Mouse (Mus musculus) gastrocnemius, postnatal 10 days (tissue): ENCODE data around the gene Bak1. TPM values are rescaled to one million over a fixed set of nuclear protein-coding genes. Genes with fewer than 3 reads are reported as not detected.

ENCODE experiments used
- DNase-seq: peaks from one replicate; pipeline ENCODE4 v3.0.0; 2021; ENCODE audit warnings: mixed read lengths
- total RNA-seq, 2 experiments: library from RNA; stranded (reverse); gene quantifications; 2 replicates each; pipeline ENCODE4 v1.2.3; 2021

The Bak1 gene
- total RNA-seq, 2 experiments from 2014 or later: 26.5 to 30.5 TPM

DNA sequence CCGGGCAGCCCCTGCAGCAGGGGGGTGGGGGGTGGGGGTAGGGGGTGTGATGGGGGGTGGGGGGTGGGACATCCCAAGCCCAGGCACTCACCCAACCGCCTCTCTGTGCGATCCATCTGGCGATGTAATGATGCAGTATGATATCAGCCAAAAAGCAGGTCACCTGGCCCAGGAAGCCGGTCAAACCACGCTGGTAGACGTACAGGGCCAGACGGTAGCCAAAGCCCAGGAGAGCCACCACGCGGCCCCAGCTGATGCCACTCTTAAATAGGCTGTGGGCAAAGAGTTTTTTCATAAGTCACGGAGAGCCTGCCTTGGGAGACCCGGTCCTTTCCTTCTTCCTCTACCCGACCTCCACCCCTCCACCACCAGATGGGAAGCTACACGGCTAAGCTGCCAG is 7.7 kb downstream of the Bak1 start:
- no peak for DNase-seq

DNA sequence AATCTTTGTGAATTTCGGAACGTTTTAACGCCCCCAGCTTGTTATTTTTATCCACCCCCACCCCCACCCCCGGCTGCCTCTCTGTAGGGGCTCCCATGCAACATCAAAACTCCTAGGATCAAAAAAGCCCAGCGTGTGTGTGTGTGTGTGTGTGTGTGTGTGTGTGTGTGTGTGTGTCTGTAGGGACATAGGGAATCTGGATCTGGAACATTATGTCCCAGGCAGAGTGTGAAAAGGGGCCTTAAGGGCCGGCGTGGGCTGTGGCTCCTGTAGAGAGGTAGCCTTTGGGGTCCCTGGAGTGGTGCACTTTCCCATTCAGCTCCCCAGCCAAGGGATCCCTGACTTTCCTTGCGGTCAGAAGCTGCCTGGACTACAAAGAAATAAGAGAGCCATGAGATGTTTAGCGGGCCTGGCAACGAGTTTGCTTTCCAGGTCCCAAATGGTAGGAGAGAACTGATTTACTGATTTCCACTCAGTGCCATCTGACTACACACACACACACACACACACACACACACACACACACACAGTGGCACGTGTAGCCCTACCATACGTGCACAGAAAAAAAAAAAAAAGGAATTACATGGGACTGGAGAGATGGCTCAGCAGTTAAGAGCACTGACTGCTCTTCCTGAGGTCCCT is 10.1 kb downstream of the Bak1 start:
- peak; percentile 11 for DNase-seq

DNA sequence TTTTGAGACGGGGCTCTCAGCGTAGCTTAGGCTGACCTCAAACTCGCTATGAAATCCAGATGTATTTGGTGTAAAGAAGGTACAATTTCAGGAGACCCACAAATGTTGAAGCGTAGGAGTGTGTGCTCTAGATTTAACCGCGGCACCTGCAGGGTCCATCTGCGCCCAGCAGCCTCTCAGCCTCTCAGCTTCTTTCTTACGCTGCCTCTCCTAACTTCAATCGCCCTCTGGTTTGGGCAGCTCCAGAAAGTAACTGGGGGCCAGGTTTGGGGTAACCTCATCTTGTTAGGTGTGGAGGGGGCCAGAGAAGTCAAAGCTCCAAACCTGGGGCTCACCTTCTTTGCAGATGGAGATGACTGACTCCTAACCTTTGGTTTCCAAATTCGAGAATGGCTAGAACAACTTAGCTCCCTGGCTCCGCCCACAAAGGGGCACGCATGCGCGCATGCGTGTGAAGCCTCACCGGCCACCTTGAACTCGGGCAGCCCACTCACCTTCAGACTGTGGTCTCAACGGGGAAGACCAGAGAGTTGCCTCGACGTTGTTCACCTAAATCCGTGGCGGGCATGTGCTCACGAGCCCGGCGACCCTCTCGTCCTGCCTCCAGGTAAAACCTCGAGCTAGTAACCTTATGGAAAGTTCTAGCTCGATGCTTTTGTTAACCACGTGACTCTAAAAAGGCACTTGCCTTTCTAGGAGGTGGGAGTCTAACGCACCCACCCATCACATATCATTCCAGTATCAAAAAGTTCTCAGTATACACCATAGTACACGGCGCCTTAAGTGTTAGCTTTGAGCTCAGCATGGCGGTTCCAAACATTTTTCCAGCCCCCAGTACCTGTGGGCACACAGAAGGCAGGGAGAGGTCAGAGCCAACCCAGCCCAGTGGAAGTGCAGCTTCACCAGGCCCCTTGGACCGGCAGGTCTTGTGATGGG is 11.0 kb downstream of the Bak1 start:
- peak; percentile 89 for DNase-seq

DNA sequence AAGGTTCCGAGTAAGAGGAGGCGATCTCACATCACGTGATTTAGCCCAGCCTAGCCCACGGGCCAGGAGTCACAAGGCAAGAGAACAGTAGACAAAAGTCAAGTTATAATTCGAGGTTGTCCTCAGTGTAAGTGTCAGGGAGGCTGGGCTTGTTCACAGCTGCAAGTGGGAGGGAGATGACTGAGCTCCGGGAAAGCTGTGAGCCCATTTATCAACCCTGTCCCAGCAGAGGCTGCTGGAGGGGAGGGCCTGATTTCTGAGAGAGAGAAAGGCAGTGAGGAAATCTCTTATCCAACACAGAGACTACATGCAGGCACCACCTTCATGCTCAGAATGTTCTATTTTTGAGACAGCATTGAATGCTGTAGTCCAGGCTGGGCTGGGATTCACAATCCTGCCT is 15.9 kb downstream of the Bak1 start:
- no peak for DNase-seq

DNA sequence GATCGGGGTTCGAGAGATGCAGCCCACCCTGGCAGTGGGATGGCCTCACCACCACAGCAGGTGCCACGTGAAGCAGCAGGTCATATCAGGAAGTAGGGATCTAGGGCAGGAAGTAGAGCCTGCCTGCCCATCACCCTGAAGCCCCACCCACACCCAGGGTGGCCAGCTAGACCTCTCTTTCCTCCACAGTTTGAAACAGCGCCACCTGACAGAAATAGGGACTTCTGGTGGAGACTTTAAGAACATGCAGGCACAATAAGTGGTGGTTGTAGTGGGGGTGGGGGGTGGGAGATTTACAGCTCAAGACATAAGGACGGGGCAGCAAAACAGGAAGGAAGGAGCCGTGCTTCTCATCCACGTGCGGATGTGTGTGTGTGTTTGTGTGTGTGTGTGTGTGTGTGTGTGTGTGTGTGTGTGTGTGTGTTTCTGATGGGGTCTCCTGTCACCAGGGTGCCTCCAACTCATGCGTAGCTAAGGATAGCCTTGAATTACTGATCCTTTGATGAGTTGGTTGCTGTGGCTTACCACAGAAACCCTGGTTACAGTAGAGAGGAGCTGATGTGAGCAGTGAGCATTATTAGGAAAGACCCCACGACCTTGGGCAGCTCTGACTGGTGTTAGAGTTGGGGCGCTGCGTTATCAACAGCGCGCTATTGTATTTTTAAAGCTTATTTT is 16.7 kb downstream of the Bak1 start:
- DNase-seq: peak; percentile 9

DNA sequence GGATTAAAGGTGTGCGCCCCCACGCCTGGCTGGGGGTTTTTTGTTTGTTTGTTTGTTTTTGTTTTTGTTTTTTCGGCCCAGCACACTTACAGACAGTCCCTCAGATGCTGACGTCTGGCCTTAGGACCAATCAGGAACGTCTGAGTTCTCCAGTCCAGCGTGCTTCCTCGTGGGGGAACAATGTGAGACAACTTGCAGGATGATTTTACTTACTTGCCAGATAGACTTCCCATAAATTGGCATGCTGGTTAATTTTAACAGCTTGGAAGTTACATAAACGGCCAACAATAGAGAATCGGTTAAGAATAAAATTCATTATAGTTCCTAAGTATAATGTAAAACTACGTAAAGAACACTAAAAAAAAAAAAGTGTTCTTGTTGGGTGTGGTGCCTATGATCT is 17.6 kb downstream of the Bak1 start:
- DNase-seq: no peak

DNA sequence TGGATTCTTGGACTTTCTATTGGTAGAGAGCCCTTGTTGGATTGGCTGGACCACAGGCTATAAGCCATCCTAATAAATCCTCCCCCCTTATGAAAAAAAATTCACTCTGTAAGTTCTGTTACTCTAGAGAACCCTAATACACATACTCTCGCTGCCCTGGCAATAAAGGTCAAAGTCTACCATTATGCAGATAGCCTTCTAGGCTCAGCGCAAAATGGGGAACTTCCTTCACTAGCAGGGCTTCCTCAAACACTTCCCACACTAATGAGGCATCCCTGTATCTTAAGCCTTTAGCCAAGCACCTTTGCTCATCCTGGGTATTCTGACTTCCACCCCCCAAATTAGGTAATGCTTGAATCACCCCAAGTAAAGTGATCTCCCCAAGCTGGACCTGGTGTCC is 20.5 kb downstream of the Bak1 start:
- no peak for DNase-seq

DNA sequence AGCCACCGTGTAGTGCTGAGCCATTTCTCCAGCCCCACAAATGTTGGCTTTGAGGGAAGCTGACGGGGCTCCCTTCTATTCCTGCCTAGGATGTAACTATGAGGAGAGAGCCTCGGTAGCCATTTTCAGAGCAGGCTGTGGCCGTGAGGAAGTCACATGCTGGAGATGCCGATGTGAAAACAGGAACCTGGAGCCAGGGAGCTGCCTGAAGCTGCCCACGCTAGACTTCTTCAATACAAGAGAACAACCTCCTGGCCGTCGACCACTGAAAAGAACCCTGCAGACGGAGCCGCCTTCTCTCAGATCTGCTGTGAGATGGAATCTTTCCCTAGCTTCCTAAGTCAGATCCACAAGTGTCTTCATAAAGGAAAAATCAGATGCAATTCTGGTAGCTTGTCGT is 23.2 kb downstream of the Bak1 start:
- no peak for DNase-seq

DNA sequence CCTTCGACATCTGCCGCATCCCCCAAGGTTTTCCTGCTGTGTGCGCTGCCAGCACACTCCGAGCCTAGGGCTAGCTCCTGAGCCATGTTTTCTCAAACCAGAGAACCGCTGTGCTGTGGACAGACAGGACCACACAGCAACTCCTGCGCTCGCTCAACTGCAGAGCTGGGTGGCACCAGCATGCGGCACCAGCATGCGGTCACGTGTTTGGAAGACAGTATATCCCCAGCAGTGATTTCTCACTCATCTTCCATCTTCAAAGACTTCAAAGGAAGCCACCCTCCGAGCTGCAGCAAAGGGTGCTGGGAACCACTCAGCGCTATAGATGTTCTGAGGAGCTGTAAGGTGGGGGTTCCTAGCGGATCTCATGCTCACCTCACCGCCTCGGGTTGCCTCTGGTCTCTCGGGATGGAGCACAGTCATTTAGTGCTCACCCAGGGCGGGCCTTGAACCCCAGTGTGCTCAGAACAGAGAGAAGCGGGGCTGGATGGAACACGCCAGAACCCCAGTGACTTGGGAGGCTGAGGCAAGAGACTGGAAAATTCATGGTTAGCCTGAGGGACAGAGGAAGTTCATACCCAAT is 23.8 kb downstream of the Bak1 start:
- DNase-seq: no peak

DNA sequence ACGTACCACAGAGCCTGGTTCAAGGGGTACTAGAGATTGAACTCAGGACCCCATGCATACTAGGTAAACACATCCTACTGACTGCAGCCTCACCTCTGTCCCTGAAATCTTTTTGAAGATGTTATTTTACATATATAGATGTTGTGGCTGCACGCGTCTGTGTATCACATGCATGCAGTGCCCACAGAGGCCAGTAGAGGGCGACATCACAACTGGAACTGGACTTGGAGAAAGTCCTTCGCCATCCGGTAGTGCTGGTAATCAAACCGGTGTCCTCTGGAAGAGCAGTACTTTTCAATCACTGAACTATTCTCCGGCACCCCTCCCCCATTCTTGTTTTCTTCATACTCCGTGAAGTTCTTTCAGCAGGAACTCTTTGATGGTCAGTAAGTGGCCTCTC is 24.4 kb downstream of the Bak1 start:
- DNase-seq: peak; percentile 72

DNA sequence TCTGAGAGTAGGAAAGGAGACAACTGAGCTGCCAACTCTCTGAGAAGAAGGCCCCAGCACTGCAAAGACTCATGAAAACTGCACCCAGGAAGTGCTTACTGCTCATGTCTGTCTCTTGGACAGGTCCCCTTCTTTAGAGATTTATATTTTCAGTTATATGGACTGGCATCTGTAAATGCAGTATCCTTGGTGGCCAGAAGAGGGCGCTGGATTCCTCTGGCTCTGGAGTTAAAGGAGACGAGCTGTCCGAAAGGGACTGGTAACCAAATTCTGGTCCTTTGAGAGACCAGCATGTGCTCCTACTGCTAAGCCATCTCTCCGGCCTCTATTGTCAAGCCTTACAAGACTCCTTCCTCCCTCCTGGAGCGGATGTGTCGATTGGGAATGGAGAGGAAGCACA is 26.9 kb downstream of the Bak1 start:
- no peak for DNase-seq

DNA sequence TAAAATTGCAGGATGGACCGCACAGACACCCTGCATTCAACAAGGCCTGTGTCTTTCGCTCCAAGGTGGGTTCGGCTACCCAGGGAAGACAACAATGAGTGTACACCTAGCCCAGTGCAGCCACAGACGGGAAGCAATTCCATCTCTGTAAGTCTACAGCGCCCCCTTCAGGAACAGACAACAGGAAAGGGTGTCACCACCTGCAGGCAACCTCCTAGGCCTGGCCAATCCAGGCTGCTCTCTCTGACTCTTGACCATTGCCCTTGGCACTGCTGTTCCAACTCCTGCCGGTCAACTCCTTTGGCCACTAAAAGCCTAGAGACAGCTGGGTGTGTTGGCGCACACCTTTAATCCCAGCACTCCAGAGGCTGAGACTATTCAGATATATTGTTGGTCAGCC is 27.7 kb downstream of the Bak1 start:
- peak; percentile 32 for DNase-seq

DNA sequence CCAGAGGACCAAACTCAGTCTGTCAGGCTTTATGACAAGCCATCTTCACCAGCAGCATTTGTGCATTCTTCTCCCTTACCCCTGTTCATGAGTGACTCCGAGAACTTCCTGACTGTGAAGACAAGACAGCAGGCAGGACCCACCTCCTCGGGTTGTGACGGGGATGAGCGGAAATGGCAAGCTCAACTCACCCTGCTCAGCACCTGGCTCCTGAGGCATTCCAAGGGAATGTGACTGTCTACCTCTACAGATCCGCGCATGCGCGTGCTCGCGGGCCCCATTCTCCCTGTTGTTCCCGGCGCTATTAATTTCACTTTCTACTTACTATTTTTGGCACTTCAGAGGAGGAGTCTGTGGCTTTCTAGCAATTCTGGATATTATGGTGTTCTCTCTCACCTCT is 28.8 kb downstream of the Bak1 start:
- DNase-seq: no peak

DNA sequence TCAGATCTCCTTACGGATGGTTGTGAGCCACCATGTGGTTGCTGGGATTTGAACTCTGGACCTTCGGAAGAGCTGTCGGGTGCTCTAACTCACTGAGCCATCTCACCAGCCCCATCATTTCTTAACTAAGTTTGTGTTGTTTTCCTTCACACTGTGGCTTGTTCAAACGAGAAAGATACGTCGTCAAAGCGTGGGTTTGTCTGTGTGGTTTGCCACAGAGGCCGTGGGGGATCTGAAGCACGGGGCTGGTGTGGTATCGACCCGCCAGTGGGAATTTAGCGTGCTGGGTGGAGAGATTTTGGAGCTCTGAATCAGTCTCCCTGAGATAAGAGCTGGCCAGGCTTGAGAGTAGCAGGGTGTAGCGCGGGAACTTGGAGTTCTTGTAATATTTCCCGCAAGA is 30.5 kb downstream of the Bak1 start:
- no peak for DNase-seq

DNA sequence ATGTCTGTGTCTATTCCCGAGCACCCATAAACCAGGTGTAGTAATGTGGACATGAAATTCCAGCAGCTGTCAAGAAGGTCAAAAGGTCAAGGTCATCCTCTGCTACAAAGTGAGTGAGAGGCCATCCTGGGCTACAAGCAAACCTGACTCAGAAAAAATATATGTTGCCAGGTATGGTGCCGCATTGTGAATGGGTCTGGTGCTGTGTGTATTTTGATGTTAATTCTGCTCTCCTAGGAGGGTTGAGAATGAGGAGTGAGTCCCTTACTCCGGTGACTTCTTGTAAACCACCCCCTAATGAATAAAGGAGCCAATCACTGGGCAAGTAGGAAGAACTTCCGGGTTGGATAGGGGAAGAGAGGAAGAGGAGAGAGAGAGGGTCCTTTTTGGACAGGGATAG is 31.1 kb downstream of the Bak1 start:
- no peak for DNase-seq

DNA sequence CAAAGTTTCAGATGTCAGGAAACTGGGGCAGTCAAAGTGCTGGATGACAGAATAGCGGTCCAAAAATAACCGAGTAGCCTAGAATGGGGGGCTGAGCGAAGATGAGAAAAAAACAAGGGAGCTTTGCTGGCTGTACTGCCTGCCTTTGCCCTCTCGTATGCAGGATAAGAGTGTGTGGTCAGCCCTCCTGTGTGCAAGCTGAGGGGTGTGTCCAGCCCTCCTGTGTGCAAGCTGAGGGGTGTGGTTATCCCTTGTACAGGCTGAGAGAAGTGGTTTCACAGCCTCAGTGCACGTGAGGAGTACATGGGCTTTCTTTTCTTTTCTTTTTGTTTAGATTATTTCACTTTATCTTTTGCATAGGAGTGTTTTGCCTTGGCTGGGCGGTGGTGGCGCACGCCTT is 33.2 kb downstream of the Bak1 start:
- DNase-seq: no peak

DNA sequence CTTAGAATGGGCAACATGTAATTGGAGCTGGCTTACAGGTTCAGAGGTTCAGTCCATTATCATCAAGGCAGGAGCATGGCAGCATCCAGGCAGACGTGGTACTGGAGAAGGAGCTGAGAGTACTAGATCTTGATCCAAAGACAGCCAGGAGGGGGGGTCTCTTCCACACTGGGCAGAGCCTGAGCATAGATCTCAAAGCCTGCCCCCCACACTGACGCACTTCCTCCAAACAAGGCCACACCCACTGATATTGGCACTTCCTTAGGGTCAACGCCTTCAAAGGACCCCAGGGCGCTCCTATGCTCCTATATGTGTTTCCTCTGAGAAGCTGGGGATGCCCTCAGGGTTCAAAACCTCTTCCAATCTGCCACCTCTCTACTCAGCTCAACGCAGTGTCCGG is 33.8 kb downstream of the Bak1 start:
- no peak for DNase-seq

DNA sequence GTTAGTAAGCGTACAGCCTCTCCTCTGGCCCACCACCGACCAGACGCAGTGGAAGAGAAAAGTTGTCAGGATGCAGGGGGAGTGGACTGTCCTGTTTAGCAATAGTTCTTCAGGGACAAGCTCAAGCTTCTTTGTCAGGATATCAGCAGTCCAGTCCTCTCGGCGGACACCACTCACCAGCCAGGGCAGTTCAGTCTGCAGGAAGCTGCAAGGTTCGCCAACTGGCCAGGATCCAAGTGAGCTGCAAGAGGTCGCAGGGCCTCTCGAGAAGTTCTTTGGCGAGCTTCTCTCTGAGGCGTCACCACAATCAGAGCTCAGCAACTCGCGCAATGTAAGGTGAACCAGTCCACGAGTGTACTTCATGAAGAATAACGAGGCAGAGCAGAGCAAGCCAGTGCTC is 34.4 kb downstream of the Bak1 start:
- DNase-seq: peak; percentile 76

DNA sequence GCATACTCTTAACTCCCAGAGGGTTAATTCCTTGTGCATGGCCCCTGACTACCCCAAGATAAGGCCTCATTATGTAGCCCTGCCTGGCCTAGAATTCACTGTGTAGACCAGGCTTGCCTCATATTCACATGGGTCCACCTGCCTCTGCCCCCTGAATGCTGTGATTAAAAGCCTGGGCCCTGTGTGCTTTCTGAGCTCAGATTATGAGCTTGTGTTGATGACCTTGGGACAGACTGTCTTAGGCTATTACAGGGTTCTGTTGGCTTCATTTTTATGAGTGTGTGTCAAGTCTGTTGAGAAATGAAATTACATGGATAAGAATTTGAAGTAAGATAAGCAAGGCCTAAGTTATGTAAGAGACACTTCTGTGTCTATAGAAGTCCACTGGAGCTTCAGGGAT is 38.3 kb downstream of the Bak1 start:
- no peak for DNase-seq

DNA sequence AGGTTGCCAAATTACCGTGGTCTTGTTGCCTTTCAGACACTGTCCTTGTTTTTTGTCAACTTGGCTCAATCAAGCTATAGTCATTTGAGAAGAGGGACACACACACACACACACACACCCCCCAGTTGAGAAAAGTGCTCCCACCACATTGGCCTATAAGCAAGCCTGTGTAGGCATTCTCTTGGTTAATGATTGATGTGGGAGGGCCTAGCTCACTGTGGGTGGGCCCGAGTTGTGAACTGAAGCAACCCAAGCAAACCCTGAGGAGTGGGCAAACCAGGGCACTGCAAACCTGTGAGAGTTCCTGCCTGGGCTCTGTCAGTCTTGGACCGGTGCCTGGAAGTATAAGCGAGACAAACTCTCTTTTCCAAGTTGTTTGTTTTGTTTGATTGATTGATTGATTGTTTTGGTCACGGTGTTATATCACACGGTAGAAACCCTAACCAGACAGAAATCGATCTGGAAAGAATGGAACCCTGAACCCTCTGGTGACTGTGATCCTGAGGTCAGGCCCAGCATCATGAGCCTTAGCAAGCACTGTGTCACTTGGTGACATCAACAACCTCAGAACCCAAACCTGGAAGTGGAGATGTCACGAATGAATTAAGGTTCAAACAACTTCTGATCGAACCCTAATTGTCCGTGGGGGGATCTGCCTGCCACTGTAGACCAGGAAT is 43.2 kb downstream of the Bak1 start:
- no peak for DNase-seq

DNA sequence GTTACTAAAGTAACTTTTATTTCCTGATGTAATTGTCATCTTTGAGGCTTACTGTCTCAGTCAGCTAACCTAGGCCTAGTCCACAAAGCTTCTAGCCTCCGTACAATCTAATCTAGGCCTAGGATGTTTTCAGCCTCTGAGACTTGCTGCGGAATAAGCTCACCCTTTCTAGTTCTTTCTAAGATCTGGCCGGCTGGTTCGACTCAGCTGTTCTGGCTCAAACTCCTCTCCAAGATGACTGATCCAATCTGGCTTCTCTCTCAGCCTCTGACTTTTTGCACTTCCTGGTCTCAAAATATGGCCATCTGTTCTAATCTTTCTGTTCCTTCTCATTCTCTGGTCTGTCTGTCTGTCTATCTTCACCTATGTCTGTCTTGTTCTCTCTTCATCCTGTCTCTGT is 45.4 kb downstream of the Bak1 start:
- DNase-seq: no peak

DNA sequence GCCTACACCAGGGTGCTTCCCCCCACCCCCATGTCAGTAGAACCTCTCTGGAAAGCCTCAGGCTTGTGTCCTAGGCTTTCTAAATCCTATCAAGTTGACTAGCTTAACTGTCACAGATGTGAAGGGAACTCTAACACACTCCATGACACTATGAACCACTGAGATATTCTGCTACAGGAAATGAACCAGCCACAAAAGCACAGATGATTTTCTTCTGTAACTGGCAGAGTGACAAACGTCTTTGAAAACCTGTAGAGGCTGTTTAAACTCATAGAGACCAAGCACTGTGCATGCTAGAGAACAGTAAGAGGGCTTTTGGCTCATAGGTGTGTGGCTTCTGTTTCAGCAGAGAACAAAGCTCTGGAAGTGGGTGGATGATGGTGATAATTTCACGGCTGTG is 47.8 kb downstream of the Bak1 start:
- no peak for DNase-seq
